Mouse (Mus musculus): ENCODE results near the gene Gm10306. TPM values are rescaled to one million over a fixed set of nuclear protein-coding genes. Genes with fewer than 3 reads are reported as not detected.

Gene Gm10306
- polyA plus RNA-seq, 1 experiment from 2014 or later: not detected

Other genes with a start within 250 kb of the Gm10306 start
- gene Caap1, start 250 bp downstream of the Gm10306 start, polyA plus RNA-seq (2015; fragmentation: Nextera tagmentation; extraction: Ambion mirVana): 14.8 and 16.0 TPM in 2 replicates
- gene Plaa, start 46.7 kb downstream of the Gm10306 start, polyA plus RNA-seq (2015; fragmentation: Nextera tagmentation; extraction: Ambion mirVana): 67.2 and 70.2 TPM in 2 replicates
- 21.7 and 23.3 TPM in 2 replicates for gene Ift74, start 57.9 kb downstream of the Gm10306 start, polyA plus RNA-seq (2015; fragmentation: Nextera tagmentation; extraction: Ambion mirVana)
- 0.26 and 0.35 TPM in 2 replicates for gene Lrrc19, start 93.6 kb downstream of the Gm10306 start, polyA plus RNA-seq (2015; fragmentation: Nextera tagmentation; extraction: Ambion mirVana)
- 9.4 and 9.7 TPM in 2 replicates for gene Tek, start 182.7 kb downstream of the Gm10306 start, polyA plus RNA-seq (2015; fragmentation: Nextera tagmentation; extraction: Ambion mirVana)

Data from hindbrain, embryonic 15.5 days (tissue).